Mouse (Mus musculus) C2C12 (cell line): Measurements from ENCODE around the gene Nanos1. TPM values are rescaled to one million over a fixed set of nuclear protein-coding genes. Genes with fewer than 3 reads are reported as not detected.

Source experiments
- H3K27me3 ChIP-seq: one replicate; pipeline ENCODE4 v1.6.1; 2011; ENCODE audit not compliant: control insufficient read depth, insufficient read depth, insufficient read length
- H3K36me3 ChIP-seq: one replicate; pipeline ENCODE4 v1.6.1; 2011; ENCODE audit not compliant: control insufficient read depth, insufficient read depth
- H3K4me3 ChIP-seq: one replicate; pipeline ENCODE4 v1.5.1; 2011; ENCODE audit warnings: mild to moderate bottlenecking, control low read depth; ENCODE audit not compliant: poor library complexity, insufficient read depth, severe bottlenecking
- H3K79me2 ChIP-seq: one replicate; pipeline ENCODE4 v1.6.1; 2011; ENCODE audit not compliant: control insufficient read depth, insufficient read depth
- H3K79me3 ChIP-seq: one replicate; pipeline ENCODE4 v1.6.1; 2011; ENCODE audit warnings: low read depth, control low read depth
- H3ac ChIP-seq: one replicate; pipeline ENCODE3; 2011; ENCODE audit warnings: low read depth; ENCODE audit not compliant: control insufficient read depth, insufficient read length
- CEBPB ChIP-seq: IDR thresholded peaks from one replicate; pipeline ENCODE4 v1.6.1; 2011; ENCODE audit warnings: low read depth, mild to moderate bottlenecking, control low read depth, moderate library complexity
- CTCF ChIP-seq: IDR thresholded peaks from one replicate; pipeline ENCODE4 v1.5.1; 2011; ENCODE audit not compliant: control insufficient read depth, insufficient read depth, insufficient read length
- FOSL1 ChIP-seq: IDR thresholded peaks from one replicate; pipeline ENCODE4 v1.8.0; 2011; ENCODE audit warnings: mild to moderate bottlenecking, low read length; ENCODE audit not compliant: poor library complexity, insufficient read depth, severe bottlenecking
- MAX ChIP-seq: IDR thresholded peaks from one replicate; pipeline ENCODE4 v1.6.1; 2011; ENCODE audit warnings: mild to moderate bottlenecking, control low read depth
- MYOD1 ChIP-seq: IDR thresholded peaks from one replicate; pipeline ENCODE4 v1.6.1; 2011; ENCODE audit warnings: low read depth; ENCODE audit not compliant: control insufficient read depth, insufficient read length
- MYOG ChIP-seq: IDR thresholded peaks from one replicate; pipeline ENCODE4 v1.6.1; 2011; ENCODE audit not compliant: control insufficient read depth, insufficient read length; ENCODE audit errors: extremely low read depth
- USF1 ChIP-seq: IDR thresholded peaks from one replicate; pipeline ENCODE4 v1.6.1; 2011; ENCODE audit warnings: low read depth, mild to moderate bottlenecking, control low read depth, moderate library complexity
- microRNA-seq: library from miRNA; unstranded; fragments of <30 nt; microRNA quantifications from one replicate; pipeline ENCODE4, GENCODE M21; 2019; ENCODE audit warnings: borderline microRNAs expressed
- polyA plus RNA-seq: library from polyadenylated mRNA; unstranded; fragments of >200 nt; fragmentation: generic; extraction: Trizol; gene quantifications from one replicate; pipeline ENCODE4 v1.2.1, GENCODE M21; 2012; ENCODE audit warnings: missing spikeins

The Nanos1 gene
- polyA plus RNA-seq, 1 experiment, result 2.8 TPM

DNA sequence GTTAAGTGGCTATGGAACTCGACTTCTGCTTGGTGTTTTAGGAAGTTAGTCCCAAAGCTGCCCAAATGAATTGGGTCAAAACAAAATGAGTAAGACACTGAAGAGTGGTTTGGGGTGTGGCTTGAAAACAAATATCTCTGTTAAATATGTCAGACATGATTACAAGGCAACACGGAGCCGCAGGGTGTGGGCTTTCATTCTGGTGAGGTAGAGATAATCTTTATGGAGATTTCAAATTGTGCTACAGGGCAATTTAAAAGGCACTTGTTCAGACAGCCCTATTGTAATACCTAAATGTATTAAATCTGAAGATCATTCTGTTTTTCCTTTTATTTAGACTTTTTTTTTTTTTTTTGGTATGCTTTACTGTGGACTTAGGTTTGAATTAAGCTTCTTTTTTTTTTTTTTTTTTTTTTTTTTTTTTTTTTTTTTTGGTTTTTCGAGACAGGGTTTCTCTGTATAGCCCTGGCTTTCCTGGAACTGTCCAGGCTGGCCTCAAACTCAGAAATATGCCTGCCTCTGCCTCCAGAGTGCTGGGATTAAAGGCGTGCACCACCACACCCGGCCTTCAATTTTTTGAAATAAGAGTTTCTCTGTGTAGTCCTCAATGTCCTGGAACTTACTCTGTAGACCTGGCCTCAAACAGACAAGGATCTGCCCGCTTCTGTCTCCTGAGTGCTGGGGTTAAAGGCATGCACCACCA, 44.2 kb downstream of the Nanos1 start:
- H3K4me3 ChIP-seq, result no peak overlapping the region

GRCm38 (mm10) chr19:60804903-60805302, 49.1 kb downstream of the Nanos1 start:
- H3K36me3 ChIP-seq, result no peaks in the 10 kb centered on the region
- H3ac ChIP-seq, result no peak overlapping the region
- H3K4me3 ChIP-seq, result no peak overlapping the region
- H3K79me3 ChIP-seq, result no peaks in the 10 kb centered on the region
- peaks cover 4% of the 10 kb centered on the region for H3K27me3 ChIP-seq
- TF ChIP-seq USF1 (no peak), CEBPB (no peak), MYOD1 (no peak), MAX (no peak), CTCF (no peak), FOSL1 (no peak), MYOG (no peak)
- no peaks in the 10 kb centered on the region for H3K79me2 ChIP-seq

More for the DNA sequence above, 44.2 kb downstream of the Nanos1 start:
- Histone ChIP-seq H3K79me3 (no peaks in the 10 kb centered on the region), H3ac (no peak overlapping the region), H3K27me3 (peaks cover 4% of the 10 kb centered on the region), H3K79me2 (no peaks in the 10 kb centered on the region), H3K36me3 (no peaks in the 10 kb centered on the region)
- no peak for TF ChIP-seq MYOD1
- no peak for TF ChIP-seq MYOG
- no peak for TF ChIP-seq USF1

Small RNAs within 50 kb of the gene (microRNA-seq; reads per million reads assigned to microRNA genes)
- not detected for gene mmu-mir-3084-1

Other genes starting within 250 kb of the Nanos1 start
- 11.2 TPM for gene Cacul1, start 175.0 kb upstream of the Nanos1 start, polyA plus RNA-seq
- gene Eif3a, start 34.7 kb downstream of the Nanos1 start, polyA plus RNA-seq, result 68.7 TPM
- gene Fam45a, start 55.6 kb downstream of the Nanos1 start, polyA plus RNA-seq, result 8.5 TPM
- gene Sfxn4, start 105.5 kb downstream of the Nanos1 start, polyA plus RNA-seq, result 1.8 TPM
- 83.1 TPM for gene Prdx3, start 118.6 kb downstream of the Nanos1 start, polyA plus RNA-seq
- 1.1 TPM for gene Grk5, start 133.8 kb downstream of the Nanos1 start, polyA plus RNA-seq